Mouse (Mus musculus) limb, embryonic 11.5 days (tissue): ENCODE data around the gene Casr. TPM values are rescaled to one million over a fixed set of nuclear protein-coding genes. Genes with fewer than 3 reads are reported as not detected.
A peak's percentile ranks its signal among the peaks of the same experiment; 100 is the strongest.

Experiments
- ATAC-seq: fragments of 200-750 bp; cut with Nextera tagmentation; 2 replicates; pipeline ENCODE4 v1.8.0; 2017; ENCODE audit warnings: low read depth; ENCODE audit not compliant: insufficient number of reproducible peaks, low FRiP score, low TSS enrichment
- DNase-seq: peaks from one replicate; pipeline ENCODE4 v3.0.0-alpha.2; 2015; ENCODE audit warnings: low spot score
- H3K27ac ChIP-seq: fragments of 300-500 bp; sonication (generic); replicated peaks from 2 replicates; pipeline ENCODE4 v1.5.1; 2014; ENCODE audit warnings: low read depth, mild to moderate bottlenecking, low read length
- H3K27me3 ChIP-seq: fragments of 300-500 bp; sonication (generic); 2 replicates; pipeline ENCODE4 v1.6.1; 2014; ENCODE audit warnings: mild to moderate bottlenecking, low read length, mixed read lengths; ENCODE audit not compliant: control insufficient read depth, insufficient read depth
- H3K36me3 ChIP-seq: fragments of 300-500 bp; sonication (generic); 2 replicates; pipeline ENCODE4 v1.6.1; 2014; ENCODE audit warnings: mild to moderate bottlenecking, low read length, moderate library complexity, mixed read lengths; ENCODE audit not compliant: control insufficient read depth, insufficient read depth
- H3K4me1 ChIP-seq: fragments of 300-500 bp; sonication (generic); 2 replicates; pipeline ENCODE4 v1.6.1; 2014; ENCODE audit warnings: low read length, mixed read lengths; ENCODE audit not compliant: control insufficient read depth, insufficient read depth
- H3K4me2 ChIP-seq: fragments of 300-500 bp; sonication (generic); 2 replicates; pipeline ENCODE4 v1.6.1; 2014; ENCODE audit warnings: low read depth, mild to moderate bottlenecking, moderate library complexity; ENCODE audit not compliant: severe bottlenecking
- H3K4me3 ChIP-seq: fragments of 300-500 bp; sonication (generic); 2 replicates; pipeline ENCODE4 v1.5.1; 2014; ENCODE audit warnings: low read depth, low read length
- H3K9ac ChIP-seq: fragments of 300-500 bp; sonication (generic); 2 replicates; pipeline ENCODE4 v1.6.1; 2014; ENCODE audit warnings: mild to moderate bottlenecking, low read length
- H3K9me3 ChIP-seq: fragments of 300-500 bp; sonication (generic); 2 replicates; pipeline ENCODE4 v1.6.1; 2016; ENCODE audit warnings: low read length; ENCODE audit not compliant: control insufficient read depth
- WGBS: fragments of 180-500 bp; shearing (Covaris S2); extraction: QIAGEN DNeasy Blood & Tissue Kit; methylation state at CpG from one replicate; pipeline ENCODE4 v1.1.7; 2014; 5-methylcytosine and 5-hydroxymethylcytosine counted together
- polyA plus RNA-seq: library from polyadenylated mRNA; unstranded; fragments of >200 nt; fragmentation: Nextera tagmentation; extraction: Ambion mirVana; gene quantifications from 2 replicates; pipeline ENCODE4 v1.2.1, GENCODE M21; 2014

Casr gene
- polyA plus RNA-seq = 0.28 and 0.34 TPM in 2 replicates

GRCm38 (mm10) chr16:36561386-36562338, at the start of gene Casr:
Gene Casr, minus strand, starts transcription at chr16:36562141.
- H3K4me3 ChIP-seq = peak within 1 kb of the TSS; percentile 29
- peaks cover 15% of the 10 kb centered on the region for H3K27me3 ChIP-seq
- no peak within 1 kb of the TSS for H3K27ac ChIP-seq
- H3K36me3 ChIP-seq = no peaks in the 10 kb centered on the region
- DNase-seq (peak; percentile 38), ATAC-seq (0 out of 2 replicates have a peak, but pooled peaks have one; percentile 21)
- 0 out of 2 replicates have a peak, but pooled peaks cover 6% of the 10 kb centered on the region for H3K4me1 ChIP-seq
- peak within 1 kb of the TSS; percentile 66 for H3K4me2 ChIP-seq
- no peak within 1 kb of the TSS for H3K9ac ChIP-seq
- H3K9me3 ChIP-seq = no peaks in the 10 kb centered on the region
- WGBS = 3% methylated on average over 36 of the region's 36 CpGs

GRCm38 (mm10) chr16:36602632-36603031, 40.7 kb upstream of the Casr start:
- H3K9me3 ChIP-seq = no peaks in the 10 kb centered on the region
- H3K4me2 ChIP-seq = no peak overlapping the region
- H3K4me1 ChIP-seq = no peaks in the 10 kb centered on the region
- no peak overlapping the region for H3K9ac ChIP-seq
- DNase-seq (no peak), ATAC-seq (no peak)
- no peak overlapping the region for H3K27ac ChIP-seq
- H3K36me3 ChIP-seq = no peaks in the 10 kb centered on the region
- H3K27me3 ChIP-seq = no peaks in the 10 kb centered on the region
- no peak overlapping the region for H3K4me3 ChIP-seq
- 74% methylated on average over 3 of the region's 3 CpGs for WGBS

GRCm38 (mm10) chr16:36598265-36598664, 36.3 kb upstream of the Casr start:
- DNase-seq (no peak), ATAC-seq (no peak)
- no peaks in the 10 kb centered on the region for H3K27me3 ChIP-seq
- H3K9me3 ChIP-seq = no peaks in the 10 kb centered on the region
- no peak overlapping the region for H3K4me2 ChIP-seq
- WGBS = 81% methylated on average over 4 of the region's 4 CpGs
- H3K9ac ChIP-seq = no peak overlapping the region
- H3K4me3 ChIP-seq = no peak overlapping the region
- no peak overlapping the region for H3K27ac ChIP-seq
- no peaks in the 10 kb centered on the region for H3K36me3 ChIP-seq
- H3K4me1 ChIP-seq = no peaks in the 10 kb centered on the region

- Histone ChIP-seq H3K27me3 (no peaks in the 10 kb centered on the region), H3K4me2 (no peak overlapping the region), H3K4me1 (no peaks in the 10 kb centered on the region), H3K27ac (no peak overlapping the region), H3K9ac (no peak overlapping the region), H3K36me3 (no peaks in the 10 kb centered on the region), H3K9me3 (no peaks in the 10 kb centered on the region), H3K4me3 (no peak overlapping the region)
- ATAC-seq (no peak), DNase-seq (no peak)
- 87% methylated on average over 10 of the region's 10 CpGs for WGBS
These were observed 34.9 kb upstream of the Casr start for GRCm38 (mm10) chr16:36596671-36597410.

- no peaks in the 10 kb centered on the region for H3K4me1 ChIP-seq
- ATAC-seq (no peak), DNase-seq (no peak)
- no peaks in the 10 kb centered on the region for H3K36me3 ChIP-seq
- H3K9ac ChIP-seq = no peak overlapping the region
- no peak overlapping the region for H3K4me3 ChIP-seq
- 75% methylated on average over 1 of the region's 1 CpGs for WGBS
- no peaks in the 10 kb centered on the region for H3K27me3 ChIP-seq
- H3K4me2 ChIP-seq = no peak overlapping the region
- no peak overlapping the region for H3K27ac ChIP-seq
- H3K9me3 ChIP-seq = no peaks in the 10 kb centered on the region
These were observed 28.0 kb upstream of the Casr start for GRCm38 (mm10) chr16:36589898-36590297.

- ATAC-seq = no peak
- Histone ChIP-seq H3K4me1 (no peaks in the 10 kb centered on the region), H3K36me3 (no peaks in the 10 kb centered on the region), H3K4me2 (no peak overlapping the region), H3K4me3 (no peak overlapping the region), H3K27ac (no peak overlapping the region), H3K9ac (no peak overlapping the region), H3K9me3 (no peaks in the 10 kb centered on the region), H3K27me3 (no peaks in the 10 kb centered on the region)
- no peak for DNase-seq
- 77% methylated on average over 4 of the region's 4 CpGs for WGBS
These were observed 26.0 kb upstream of the Casr start for GRCm38 (mm10) chr16:36587971-36588370.

GRCm38 (mm10) chr16:36582073-36582472, 20.1 kb upstream of the Casr start:
- DNase-seq (peak; percentile 28), ATAC-seq (no peak)
- H3K4me2 ChIP-seq = no peak overlapping the region
- no peaks in the 10 kb centered on the region for H3K4me1 ChIP-seq
- 41% methylated on average over 3 of the region's 3 CpGs for WGBS
- H3K9ac ChIP-seq = no peak overlapping the region
- H3K36me3 ChIP-seq = no peaks in the 10 kb centered on the region
- H3K27ac ChIP-seq = no peak overlapping the region; the same call in 1 of the 2 replicates
- no peak overlapping the region for H3K4me3 ChIP-seq
- H3K9me3 ChIP-seq = no peaks in the 10 kb centered on the region
- H3K27me3 ChIP-seq = no peaks in the 10 kb centered on the region

- H3K4me3 ChIP-seq = no peak overlapping the region
- WGBS = 80% methylated on average over 8 of the region's 8 CpGs
- H3K9me3 ChIP-seq = no peaks in the 10 kb centered on the region
- H3K27me3 ChIP-seq = no peaks in the 10 kb centered on the region
- H3K27ac ChIP-seq = no peak overlapping the region
- DNase-seq (no peak), ATAC-seq (no peak)
- H3K4me1 ChIP-seq = no peaks in the 10 kb centered on the region
- H3K9ac ChIP-seq = no peak overlapping the region
- no peaks in the 10 kb centered on the region for H3K36me3 ChIP-seq
- H3K4me2 ChIP-seq = no peak overlapping the region
These were observed 10.0 kb upstream of the Casr start for GRCm38 (mm10) chr16:36571942-36572341.
